Mouse (Mus musculus): ENCODE data around the gene Myh11. TPM values are rescaled to one million over a fixed set of nuclear protein-coding genes. Genes with fewer than 3 reads are reported as not detected.

Myh11 gene
- polyA plus RNA-seq, 1 experiment = 60.5 TPM

GRCm38 (mm10) chr16:14292205-14293199 is 1.3 kb upstream of the Myh11 start:
- 9% methylated on average over 31 of the region's 31 CpGs for WGBS
- DNase-seq (ENCODE audit: low read depth, low spot score) = no peak

- WGBS = 36% methylated on average over 4 of the region's 4 CpGs
- no peak for DNase-seq (ENCODE audit: low read depth, low spot score)
These were observed 18.7 kb downstream of the Myh11 start for GRCm38 (mm10) chr16:14272374-14272965.

GRCm38 (mm10) chr16:14265203-14265920 is 25.8 kb downstream of the Myh11 start:
- 30% methylated on average over 4 of the region's 4 CpGs for WGBS
- DNase-seq (ENCODE audit: low read depth, low spot score) = no peak

GRCm38 (mm10) chr16:14264504-14264903 is 26.7 kb downstream of the Myh11 start:
- 58% methylated on average over 2 of the region's 2 CpGs for WGBS
- no peak for DNase-seq (ENCODE audit: low read depth, low spot score)

- WGBS = 73% methylated on average over 6 of the region's 6 CpGs
These were observed 27.9 kb downstream of the Myh11 start for GRCm38 (mm10) chr16:14263241-14263640.

GRCm38 (mm10) chr16:14262410-14262809 is 28.8 kb downstream of the Myh11 start:
- no peak for DNase-seq (ENCODE audit: low read depth, low spot score)
- WGBS = 55% methylated on average over 1 of the region's 1 CpGs

More at GRCm38 (mm10) chr16:14263241-14263640, 27.9 kb downstream of the Myh11 start:
- DNase-seq (ENCODE audit: low read depth, low spot score) = no peak

GRCm38 (mm10) chr16:14258856-14259255 is 32.3 kb downstream of the Myh11 start:
- no peak for DNase-seq (ENCODE audit: low read depth, low spot score)
- WGBS = 37% methylated on average over 2 of the region's 2 CpGs

- no peak for DNase-seq (ENCODE audit: low read depth, low spot score)
- WGBS = 81% methylated on average over 3 of the region's 3 CpGs
These were observed 37.6 kb downstream of the Myh11 start for GRCm38 (mm10) chr16:14253586-14253985.

GRCm38 (mm10) chr16:14252877-14253276 is 38.3 kb downstream of the Myh11 start:
- WGBS = 56% methylated on average over 4 of the region's 4 CpGs

GRCm38 (mm10) chr16:14249913-14250312 is 41.3 kb downstream of the Myh11 start:
- DNase-seq (ENCODE audit: low read depth, low spot score) = no peak
- 53% methylated on average over 1 of the region's 1 CpGs for WGBS

More at GRCm38 (mm10) chr16:14252877-14253276, 38.3 kb downstream of the Myh11 start:
- DNase-seq (ENCODE audit: low read depth, low spot score) = no peak

- 37% methylated on average over 2 of the region's 2 CpGs for WGBS
- no peak for DNase-seq (ENCODE audit: low read depth, low spot score)
These were observed 48.6 kb downstream of the Myh11 start for GRCm38 (mm10) chr16:14242553-14242952.

- no peak for DNase-seq (ENCODE audit: low read depth, low spot score)
- WGBS = 58% methylated on average over 3 of the region's 3 CpGs
These were observed 49.1 kb downstream of the Myh11 start for GRCm38 (mm10) chr16:14242059-14242458.

- WGBS = 14% methylated on average over 6 of the region's 6 CpGs
- peak; percentile 31 for DNase-seq (ENCODE audit: low read depth, low spot score)
These were observed 54.0 kb downstream of the Myh11 start for GRCm38 (mm10) chr16:14237100-14237723.

- 72% methylated on average over 3 of the region's 3 CpGs for WGBS
These were observed 76.0 kb downstream of the Myh11 start for GRCm38 (mm10) chr16:14215156-14215555.

GRCm38 (mm10) chr16:14198798-14199197 is 92.4 kb downstream of the Myh11 start:
- no peak for DNase-seq (ENCODE audit: low read depth, low spot score)
- WGBS = 69% methylated on average over 4 of the region's 4 CpGs

More at GRCm38 (mm10) chr16:14215156-14215555, 76.0 kb downstream of the Myh11 start:
- no peak for DNase-seq (ENCODE audit: low read depth, low spot score)

- peak; percentile 10 for DNase-seq (ENCODE audit: low read depth, low spot score)
- 28% methylated on average over 1 of the region's 1 CpGs for WGBS
These were observed 95.7 kb downstream of the Myh11 start for GRCm38 (mm10) chr16:14195427-14195826.

- no peak for DNase-seq (ENCODE audit: low read depth, low spot score)
These were observed 96.8 kb downstream of the Myh11 start for GRCm38 (mm10) chr16:14194164-14194950.

GRCm38 (mm10) chr16:14185516-14185915 is 105.7 kb downstream of the Myh11 start:
- DNase-seq (ENCODE audit: low read depth, low spot score) = no peak
- 96% methylated on average over 5 of the region's 5 CpGs for WGBS

More at GRCm38 (mm10) chr16:14194164-14194950, 96.8 kb downstream of the Myh11 start:
- WGBS = 57% methylated on average over 9 of the region's 9 CpGs

- no peak for DNase-seq (ENCODE audit: low read depth, low spot score)
- 73% methylated on average over 1 of the region's 1 CpGs for WGBS
These were observed 107.3 kb downstream of the Myh11 start for GRCm38 (mm10) chr16:14183856-14184255.

Data from large intestine, adult 2 months (tissue).